Mouse (Mus musculus): ENCODE results near the gene Zfp446. TPM values are rescaled to one million over a fixed set of nuclear protein-coding genes. Genes with fewer than 3 reads are reported as not detected.

Zfp446 gene
- polyA plus RNA-seq, 1 experiment from 2014 or later = 8.4 TPM

GRCm38 (mm10) chr7:13034148-13034977, 56.7 kb downstream of the Zfp446 start, which contains the start of gene Chmp2a:
Chmp2a (minus strand) TSS chr7:13034807.
- Histone ChIP-seq H3K27me3 (ENCODE audit: insufficient read depth, poor library complexity, severe bottlenecking) (no peaks in the 10 kb centered on the region), H3K4me3 (peak within 1 kb of the TSS; percentile 67), H3K4me1 (peaks cover 30% of the 10 kb centered on the region), H3K27ac (peak within 1 kb of the TSS; percentile 89), H3K9me3 (no peaks in the 10 kb centered on the region), H3K36me3 (peaks cover 59% of the 10 kb centered on the region)
- peak; percentile 99 for DNase-seq (ENCODE audit: low spot score)
- under 1% methylated on average over 45 of the region's 45 CpGs for WGBS

Other genes with a start within 250 kb of the Zfp446 start
- gene Vmn2r56, start 242.8 kb upstream of the Zfp446 start, polyA plus RNA-seq (2016; fragmentation: Nextera tagmentation; extraction: Ambion mirVana) = not detected in 2 replicates
- 10.7 and 10.8 TPM in 2 replicates for gene Zscan18, start 174.2 kb upstream of the Zfp446 start, polyA plus RNA-seq (2016; fragmentation: Nextera tagmentation; extraction: Ambion mirVana)
- 11.7 and 13.6 TPM in 2 replicates for gene Zfp329, start 159.0 kb upstream of the Zfp446 start, polyA plus RNA-seq (2016; fragmentation: Nextera tagmentation; extraction: Ambion mirVana)
- gene Zfp110, start 143.1 kb upstream of the Zfp446 start, polyA plus RNA-seq (2016; fragmentation: Nextera tagmentation; extraction: Ambion mirVana) = 24.1 and 25.4 TPM in 2 replicates
- 3.1 TPM in 2 replicates for gene Zfp128, start 96.7 kb upstream of the Zfp446 start, polyA plus RNA-seq (2016; fragmentation: Nextera tagmentation; extraction: Ambion mirVana)
- 12.9 and 14.8 TPM in 2 replicates for gene Zscan22, start 80.0 kb upstream of the Zfp446 start, polyA plus RNA-seq (2016; fragmentation: Nextera tagmentation; extraction: Ambion mirVana)
- gene Rps5, start 55.6 kb upstream of the Zfp446 start, polyA plus RNA-seq (2016; fragmentation: Nextera tagmentation; extraction: Ambion mirVana) = 662 and 793 TPM in 2 replicates
- 1.1 TPM in 2 replicates for gene Rnf225, start 50.4 kb upstream of the Zfp446 start, polyA plus RNA-seq (2016; fragmentation: Nextera tagmentation; extraction: Ambion mirVana)
- gene Zfp324, start 12.0 kb upstream of the Zfp446 start, polyA plus RNA-seq (2016; fragmentation: Nextera tagmentation; extraction: Ambion mirVana) = 7.8 and 8.4 TPM in 2 replicates
- gene Slc27a5, start 20.3 kb downstream of the Zfp446 start, polyA plus RNA-seq (2016; fragmentation: Nextera tagmentation; extraction: Ambion mirVana) = not detected in 2 replicates
- gene Trim28, start 21.3 kb downstream of the Zfp446 start, polyA plus RNA-seq (2016; fragmentation: Nextera tagmentation; extraction: Ambion mirVana) = 219 and 367 TPM in 2 replicates
- gene Zbtb45, start 32.2 kb downstream of the Zfp446 start, polyA plus RNA-seq (2016; fragmentation: Nextera tagmentation; extraction: Ambion mirVana) = 18.2 and 20.8 TPM in 2 replicates
- gene Chmp2a, start 57.0 kb downstream of the Zfp446 start, polyA plus RNA-seq (2016; fragmentation: Nextera tagmentation; extraction: Ambion mirVana) = 129 and 142 TPM in 2 replicates
- 159 and 189 TPM in 2 replicates for gene Ube2m, start 60.4 kb downstream of the Zfp446 start, polyA plus RNA-seq (2016; fragmentation: Nextera tagmentation; extraction: Ambion mirVana)
- 2.2 and 3.1 TPM in 2 replicates for gene Mzf1, start 76.9 kb downstream of the Zfp446 start, polyA plus RNA-seq (2016; fragmentation: Nextera tagmentation; extraction: Ambion mirVana)
- not detected in 2 replicates for gene Vmn1r85, start 117.3 kb downstream of the Zfp446 start, polyA plus RNA-seq (2016; fragmentation: Nextera tagmentation; extraction: Ambion mirVana)
- not detected in 2 replicates for gene Vmn1r86, start 142.1 kb downstream of the Zfp446 start, polyA plus RNA-seq (2016; fragmentation: Nextera tagmentation; extraction: Ambion mirVana)
- gene Vmn1r87, start 162.3 kb downstream of the Zfp446 start, polyA plus RNA-seq (2016; fragmentation: Nextera tagmentation; extraction: Ambion mirVana) = not detected in 2 replicates
- not detected in 2 replicates for gene Vmn1r88, start 181.7 kb downstream of the Zfp446 start, polyA plus RNA-seq (2016; fragmentation: Nextera tagmentation; extraction: Ambion mirVana)
- gene Vmn1r89, start 235.2 kb downstream of the Zfp446 start, polyA plus RNA-seq (2016; fragmentation: Nextera tagmentation; extraction: Ambion mirVana) = not detected in 2 replicates

All from heart, embryonic 10.5 days (tissue).